Mouse (Mus musculus) heart, embryonic 15.5 days (tissue): ENCODE results near the gene Cyb5rl. TPM values are rescaled to one million over a fixed set of nuclear protein-coding genes. Genes with fewer than 3 reads are reported as not detected.

Source experiments
- ATAC-seq: fragments of 200-750 bp; cut with Nextera tagmentation; replicated peaks from 2 replicates; pipeline ENCODE4 v1.8.0; 2017; ENCODE audit warnings: low read depth, moderate TSS enrichment; ENCODE audit not compliant: insufficient number of reproducible peaks, insufficient read depth, low FRiP score
- H3K27ac ChIP-seq: fragments of 300-500 bp; sonication (generic); 2 replicates; pipeline ENCODE4 v1.5.1; 2015; ENCODE audit warnings: mild to moderate bottlenecking, inconsistent platforms
- H3K27me3 ChIP-seq: fragments of 300-500 bp; sonication (generic); 2 replicates; pipeline ENCODE4 v1.6.1; 2015; ENCODE audit warnings: inconsistent platforms
- H3K36me3 ChIP-seq: fragments of 300-500 bp; sonication (generic); 2 replicates; pipeline ENCODE4 v1.6.1; 2015; ENCODE audit warnings: mild to moderate bottlenecking, inconsistent platforms
- H3K4me1 ChIP-seq: fragments of 300-500 bp; sonication (generic); replicated peaks from 2 replicates; pipeline ENCODE4 v1.6.1; 2015; ENCODE audit warnings: inconsistent platforms
- H3K4me2 ChIP-seq: fragments of 300-500 bp; sonication (generic); 2 replicates; pipeline ENCODE4 v1.6.1; 2015; ENCODE audit warnings: inconsistent platforms, mild to moderate bottlenecking, moderate library complexity
- H3K4me3 ChIP-seq: fragments of 300-500 bp; sonication (generic); 2 replicates; pipeline ENCODE4 v1.5.1; 2015; ENCODE audit warnings: mild to moderate bottlenecking, inconsistent platforms
- H3K9ac ChIP-seq: fragments of 300-500 bp; sonication (generic); 2 replicates; pipeline ENCODE4 v1.6.1; 2015; ENCODE audit warnings: mild to moderate bottlenecking, inconsistent platforms
- H3K9me3 ChIP-seq: fragments of 300-500 bp; sonication (generic); replicated peaks from 2 replicates; pipeline ENCODE4 v1.6.1; 2016; ENCODE audit warnings: inconsistent platforms
- WGBS: fragments of 180-500 bp; shearing (Covaris S2); methylation state at CpG from one replicate; pipeline ENCODE4 v1.1.7; 2015; ENCODE audit warnings: mixed read lengths; 5-methylcytosine and 5-hydroxymethylcytosine counted together
- polyA plus RNA-seq: library from polyadenylated mRNA; unstranded; fragments of >200 nt; fragmentation: Nextera tagmentation; extraction: Ambion mirVana; gene quantifications from 2 replicates; pipeline ENCODE4 v1.2.1, GENCODE M21; 2015

The Cyb5rl gene
- polyA plus RNA-seq, 1 experiment from 2014 or later: 3.1 TPM

DNA sequence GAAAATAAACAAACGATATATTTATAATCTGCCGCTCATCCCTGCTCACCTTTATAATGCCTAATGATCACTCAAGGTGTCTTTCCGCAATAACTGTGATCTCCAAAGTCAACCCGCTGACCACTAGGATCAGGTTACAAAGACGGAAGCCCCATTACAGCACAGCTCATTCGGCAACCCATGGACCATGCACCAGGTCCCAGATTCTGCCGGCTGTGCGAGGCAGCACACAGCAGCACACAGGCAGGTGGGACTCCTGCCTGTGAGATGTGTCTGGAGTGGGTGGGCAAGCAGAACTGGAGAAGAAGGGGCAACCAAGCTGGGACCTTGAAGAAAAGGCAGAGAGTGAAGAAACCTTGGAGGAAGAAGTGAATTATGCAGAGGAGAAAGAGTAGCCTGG lies 47.5 kb downstream of the Cyb5rl start:
- Histone ChIP-seq H3K27ac (no peak overlapping the region), H3K9ac (no peak overlapping the region), H3K36me3 (no peaks in the 10 kb centered on the region), H3K9me3 (no peaks in the 10 kb centered on the region), H3K4me3 (no peak overlapping the region), H3K4me2 (no peak overlapping the region), H3K27me3 (no peaks in the 10 kb centered on the region; the same call in 1 of the 2 replicates), H3K4me1 (no peaks in the 10 kb centered on the region)
- no peak for ATAC-seq
- 48% methylated on average over 8 of the region's 8 CpGs for WGBS

DNA sequence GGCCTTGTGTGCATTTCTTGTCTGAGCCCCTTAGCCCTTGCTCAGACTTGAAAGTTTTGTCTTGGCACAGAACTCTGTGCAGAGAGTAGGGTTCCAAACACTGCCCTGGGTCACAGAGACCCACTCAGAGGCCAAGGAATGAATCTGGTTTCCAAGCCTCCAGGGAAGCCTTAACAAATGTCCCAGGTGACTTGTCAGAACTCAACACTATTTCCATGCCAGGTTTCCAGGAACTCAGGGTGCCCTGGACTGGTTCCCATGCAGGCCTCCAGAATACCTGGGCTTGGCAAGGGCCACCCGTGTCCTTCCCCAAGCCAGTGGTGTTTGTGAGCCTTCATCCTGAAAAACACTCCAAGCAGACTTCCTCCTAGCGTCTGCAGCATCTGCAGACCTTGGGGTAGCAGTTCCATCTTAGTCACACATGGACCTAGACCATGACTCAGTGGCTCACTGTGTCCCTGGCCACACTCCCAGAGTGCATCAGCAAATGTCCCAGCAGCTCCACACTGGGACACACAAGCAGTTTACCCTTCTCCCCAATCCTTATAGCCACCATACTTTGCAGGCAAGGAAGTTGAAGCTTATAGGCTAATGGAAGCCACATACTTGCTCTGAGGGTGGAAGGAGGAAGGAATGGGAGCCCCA lies 51.1 kb downstream of the Cyb5rl start:
- Histone ChIP-seq H3K4me3 (no peak overlapping the region), H3K9me3 (no peaks in the 10 kb centered on the region), H3K36me3 (no peaks in the 10 kb centered on the region), H3K9ac (no peak overlapping the region), H3K4me2 (no peak overlapping the region), H3K27ac (no peak overlapping the region), H3K27me3 (no peaks in the 10 kb centered on the region; the same call in 1 of the 2 replicates), H3K4me1 (no peaks in the 10 kb centered on the region)
- 66% methylated on average over 2 of the region's 2 CpGs for WGBS
- ATAC-seq: no peak

DNA sequence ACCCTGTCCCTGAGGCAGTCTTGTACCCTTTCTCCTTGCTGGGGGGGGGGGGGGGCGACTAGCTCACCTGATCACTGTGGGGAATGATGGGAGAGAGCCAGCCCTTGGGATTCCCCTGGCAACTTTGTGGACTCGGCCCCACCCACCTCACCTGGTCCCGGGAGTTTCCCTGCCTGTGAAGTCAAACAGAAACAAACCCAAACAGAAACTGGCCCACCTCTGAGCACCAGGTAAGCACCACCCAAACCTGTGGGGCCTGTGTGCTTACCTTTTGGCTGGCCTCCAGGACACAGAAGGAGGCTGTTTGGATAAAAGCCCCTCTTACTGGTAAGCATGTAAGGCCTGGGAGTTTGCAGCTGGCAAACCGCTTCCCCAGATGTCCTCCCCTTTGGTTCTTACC lies 52.3 kb downstream of the Cyb5rl start:
- Histone ChIP-seq H3K27ac (no peak overlapping the region), H3K9me3 (no peaks in the 10 kb centered on the region), H3K4me3 (no peak overlapping the region), H3K36me3 (no peaks in the 10 kb centered on the region), H3K9ac (no peak overlapping the region), H3K4me1 (no peaks in the 10 kb centered on the region), H3K27me3 (peaks cover 2% of the 10 kb centered on the region; the same call in 1 of the 2 replicates), H3K4me2 (no peak overlapping the region)
- ATAC-seq: no peak
- 63% methylated on average over 4 of the region's 4 CpGs for WGBS

DNA sequence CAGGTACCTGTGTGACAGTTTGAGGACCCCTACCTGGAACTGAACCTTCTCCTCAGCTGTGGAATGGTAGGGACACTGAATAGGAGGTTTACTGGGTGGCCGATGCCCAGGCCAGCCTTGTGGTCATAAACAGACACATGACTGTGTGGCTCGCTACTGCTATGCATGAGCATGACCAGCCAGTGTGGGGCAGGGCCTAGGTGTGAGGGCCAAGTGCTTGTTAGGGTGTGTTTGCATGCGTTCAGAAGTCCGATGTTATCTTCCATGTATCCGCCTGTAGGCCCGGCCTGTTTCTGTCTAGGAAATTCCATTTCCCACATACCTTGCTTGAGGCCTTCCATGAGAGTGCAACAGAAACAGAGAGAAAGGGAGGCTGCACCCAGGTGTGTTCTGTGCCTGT lies 53.9 kb downstream of the Cyb5rl start:
- Histone ChIP-seq H3K4me1 (no peaks in the 10 kb centered on the region), H3K36me3 (no peaks in the 10 kb centered on the region), H3K9ac (no peak overlapping the region), H3K9me3 (no peaks in the 10 kb centered on the region), H3K27me3 (peaks cover 5% of the 10 kb centered on the region; the same call in 1 of the 2 replicates), H3K27ac (no peak overlapping the region), H3K4me2 (no peak overlapping the region), H3K4me3 (no peak overlapping the region)
- ATAC-seq: no peak
- 78% methylated on average over 6 of the region's 6 CpGs for WGBS

DNA sequence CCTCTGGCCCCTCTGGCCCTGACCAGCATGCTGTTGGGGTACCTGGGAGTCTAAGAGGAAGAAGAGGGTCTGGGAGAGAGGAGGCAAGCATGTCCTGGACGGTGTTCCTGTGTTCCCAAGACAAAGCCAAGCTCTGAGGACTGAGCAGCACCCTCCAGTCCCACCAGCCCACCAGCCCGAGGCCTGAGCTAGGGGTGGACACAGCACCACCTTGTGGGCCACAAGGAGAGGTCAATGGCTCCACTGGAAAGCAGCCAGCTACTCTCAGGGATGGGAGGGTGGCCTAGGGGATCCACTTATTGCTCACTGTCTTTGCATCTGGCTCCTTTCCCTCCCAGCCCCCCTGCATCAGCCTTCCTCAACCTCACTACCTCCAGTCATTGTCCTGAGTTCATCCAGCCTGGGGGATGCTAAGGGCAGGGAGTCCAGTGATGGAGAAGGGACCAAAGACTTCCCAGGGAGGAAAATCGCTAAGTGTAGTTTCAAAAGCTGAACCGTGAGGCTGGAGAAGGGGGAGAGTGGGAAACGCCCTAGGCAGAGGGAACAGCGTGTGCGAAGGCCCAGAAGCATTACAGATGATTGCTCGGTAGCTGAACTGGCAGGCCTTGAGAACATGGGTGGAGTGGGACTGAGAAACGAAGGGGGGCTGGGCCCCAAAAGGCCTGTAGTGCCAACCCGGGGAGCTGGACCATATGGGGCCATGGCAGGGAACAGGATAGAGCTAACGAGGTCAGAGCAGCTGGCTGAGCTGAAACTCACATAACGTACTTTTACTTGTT lies 54.6 kb downstream of the Cyb5rl start:
- ATAC-seq: 0 out of 2 replicates have a peak, but pooled peaks have one; percentile 33
- Histone ChIP-seq H3K4me2 (no peak overlapping the region), H3K27ac (no peak overlapping the region), H3K27me3 (peaks cover 10% of the 10 kb centered on the region), H3K4me1 (no peaks in the 10 kb centered on the region), H3K9me3 (no peaks in the 10 kb centered on the region), H3K9ac (no peak overlapping the region), H3K4me3 (no peak overlapping the region), H3K36me3 (no peaks in the 10 kb centered on the region)
- 60% methylated on average over 12 of the region's 12 CpGs for WGBS

DNA sequence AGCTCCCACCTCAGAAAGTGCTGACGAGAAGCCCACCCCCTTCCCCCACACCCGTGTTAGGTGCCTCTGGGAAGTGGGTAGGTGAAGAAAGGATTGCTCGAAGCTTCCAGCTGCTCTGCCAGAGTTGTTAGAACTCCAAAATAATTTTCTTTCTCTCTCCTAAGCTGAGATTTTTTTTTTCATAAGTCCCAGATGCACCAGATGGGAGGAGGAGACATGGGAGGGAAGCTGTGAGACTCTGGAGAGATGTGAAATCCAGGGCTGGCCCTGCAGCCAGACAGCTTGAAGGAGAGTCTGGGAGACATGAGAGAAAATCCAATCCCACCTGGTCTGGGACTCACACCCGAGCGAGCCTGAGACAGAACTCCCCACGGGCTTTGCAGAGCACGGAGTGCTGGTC lies 57.6 kb downstream of the Cyb5rl start:
- 56% methylated on average over 7 of the region's 7 CpGs for WGBS
- Histone ChIP-seq H3K27ac (no peak overlapping the region), H3K4me1 (no peaks in the 10 kb centered on the region), H3K4me2 (no peak overlapping the region), H3K4me3 (no peak overlapping the region), H3K9ac (no peak overlapping the region), H3K27me3 (peaks cover 17% of the 10 kb centered on the region), H3K36me3 (no peaks in the 10 kb centered on the region), H3K9me3 (no peaks in the 10 kb centered on the region)
- no peak for ATAC-seq

DNA sequence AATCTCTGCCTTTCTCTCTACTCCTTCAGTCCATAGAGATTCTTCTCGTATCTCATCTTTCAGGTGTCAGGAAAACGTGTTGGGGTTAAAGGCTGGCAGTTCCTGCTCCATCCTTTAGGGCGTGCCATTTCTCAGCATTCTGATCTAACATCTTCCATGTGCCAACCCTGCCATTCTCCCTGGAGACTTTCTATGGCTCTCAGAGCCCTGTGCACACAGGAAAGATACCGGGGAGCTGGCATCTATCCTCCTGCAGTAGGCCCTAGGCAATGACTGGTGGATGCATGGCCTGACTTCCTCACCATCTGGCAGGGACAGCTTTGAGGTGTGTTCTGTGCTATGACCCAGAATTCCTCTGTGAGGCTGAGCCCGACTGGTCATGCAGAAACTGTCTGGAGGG lies 58.3 kb downstream of the Cyb5rl start:
- Histone ChIP-seq H3K4me1 (no peaks in the 10 kb centered on the region), H3K4me3 (no peak overlapping the region), H3K36me3 (no peaks in the 10 kb centered on the region), H3K4me2 (no peak overlapping the region), H3K27ac (no peak overlapping the region), H3K9ac (no peak overlapping the region), H3K9me3 (no peaks in the 10 kb centered on the region), H3K27me3 (peaks cover 17% of the 10 kb centered on the region)
- 59% methylated on average over 5 of the region's 5 CpGs for WGBS
- no peak for ATAC-seq

DNA sequence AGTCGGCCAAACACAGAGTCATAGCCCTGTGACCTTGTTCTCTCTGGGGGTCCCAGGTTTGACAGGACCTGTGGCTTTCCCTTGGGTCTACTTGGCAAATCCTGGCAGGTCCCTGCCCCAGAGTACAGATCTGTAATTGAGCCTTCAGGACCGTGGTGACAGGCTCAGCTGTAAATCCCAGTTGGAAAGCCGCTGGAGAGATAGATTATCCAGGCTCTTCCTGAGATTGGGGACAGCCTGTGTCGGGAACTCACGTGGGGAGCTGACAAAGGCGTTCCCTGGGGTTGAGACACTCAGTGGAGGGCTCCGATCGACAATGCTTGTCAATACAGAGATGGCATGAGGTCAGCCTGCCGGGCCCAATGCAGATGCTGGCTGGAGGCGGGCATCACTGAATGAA lies 59.6 kb downstream of the Cyb5rl start:
- 39% methylated on average over 10 of the region's 10 CpGs for WGBS
- Histone ChIP-seq H3K36me3 (no peaks in the 10 kb centered on the region), H3K9me3 (no peaks in the 10 kb centered on the region), H3K9ac (no peak overlapping the region), H3K27me3 (peaks cover 17% of the 10 kb centered on the region), H3K4me1 (peaks cover 7% of the 10 kb centered on the region; the same call in 1 of the 2 replicates), H3K27ac (no peak overlapping the region), H3K4me3 (no peak overlapping the region), H3K4me2 (no peak overlapping the region)
- no peak for ATAC-seq

DNA sequence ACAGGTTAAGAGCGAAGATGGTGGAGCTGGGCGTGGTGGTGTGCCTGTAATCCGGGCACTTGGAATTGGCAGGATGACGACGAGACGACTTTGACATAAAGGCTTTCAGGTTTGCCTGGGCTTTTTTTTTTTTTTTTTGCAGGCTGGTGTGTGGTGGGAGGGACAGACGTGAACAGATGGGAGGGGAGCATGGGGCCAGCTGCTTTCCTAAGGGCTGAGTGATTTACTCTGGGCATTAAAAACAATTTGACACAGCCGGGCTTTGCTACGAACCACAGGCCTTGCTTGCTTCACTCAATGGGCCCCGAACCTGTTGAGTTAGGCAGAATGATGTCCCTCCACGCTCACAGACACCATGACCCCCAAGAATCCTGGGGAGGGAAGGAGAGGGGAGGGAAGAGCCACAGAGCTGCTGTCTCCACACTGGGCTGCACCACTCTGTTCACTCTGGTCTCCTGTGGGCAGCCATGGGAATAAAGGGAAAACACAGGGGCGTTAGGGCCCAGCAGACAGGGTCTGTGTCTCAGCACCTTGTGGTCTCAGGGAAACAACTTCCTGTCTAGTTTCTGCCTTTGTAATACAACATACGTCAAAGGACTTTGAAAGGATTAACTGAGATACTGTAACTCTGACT lies 60.2 kb downstream of the Cyb5rl start:
- ATAC-seq: no peak
- no peak overlapping the region for H3K4me3 ChIP-seq
- H3K4me2 ChIP-seq: no peak overlapping the region
- no peaks in the 10 kb centered on the region for H3K36me3 ChIP-seq
- no peak overlapping the region for H3K9ac ChIP-seq
- peaks cover 17% of the 10 kb centered on the region for H3K27me3 ChIP-seq
- peaks cover 7% of the 10 kb centered on the region; the same call in 1 of the 2 replicates for H3K4me1 ChIP-seq
- H3K9me3 ChIP-seq: no peaks in the 10 kb centered on the region
- 65% methylated on average over 13 of the region's 13 CpGs for WGBS
- no peak overlapping the region for H3K27ac ChIP-seq

DNA sequence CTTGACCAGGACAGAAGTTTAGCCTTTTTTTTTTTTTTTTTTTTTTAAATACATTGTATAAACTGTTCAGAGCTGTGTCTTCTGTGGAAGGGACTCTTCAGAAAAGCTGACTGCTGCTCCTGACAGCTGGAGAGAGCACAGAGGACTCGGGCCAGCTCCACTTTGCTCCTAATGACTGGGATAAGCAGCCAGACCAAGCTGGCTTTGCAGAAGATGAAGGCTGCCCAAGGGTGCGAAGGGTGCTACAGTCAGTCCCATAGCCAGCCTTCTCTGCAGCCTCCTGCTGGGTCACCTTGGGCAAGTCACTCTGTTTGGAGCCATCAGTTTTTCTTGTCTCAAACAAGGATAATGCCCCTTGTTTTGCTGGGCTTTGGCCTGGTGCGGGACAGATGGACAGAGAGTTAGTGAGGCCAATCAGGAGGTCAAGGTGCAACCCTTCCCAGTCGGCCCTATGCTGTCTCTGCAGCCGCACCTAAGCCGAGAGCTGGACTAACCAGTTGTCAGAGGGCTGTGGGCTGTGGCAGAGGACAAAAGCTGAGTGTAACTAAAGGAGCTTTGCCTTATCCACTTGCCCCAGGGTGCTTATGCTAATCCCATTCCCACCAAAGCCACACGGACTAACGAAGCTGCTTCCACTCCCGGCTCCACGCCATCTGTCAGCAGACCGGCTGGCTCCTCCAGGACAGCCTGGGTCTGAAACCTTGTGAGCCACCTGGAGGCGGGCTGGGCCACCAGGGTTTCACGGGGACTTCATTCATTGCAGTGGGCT lies 61.3 kb downstream of the Cyb5rl start:
- no peak for ATAC-seq
- Histone ChIP-seq H3K9me3 (no peaks in the 10 kb centered on the region), H3K36me3 (no peaks in the 10 kb centered on the region), H3K27me3 (peaks cover 17% of the 10 kb centered on the region), H3K27ac (no peak overlapping the region), H3K4me2 (no peak overlapping the region), H3K9ac (no peak overlapping the region), H3K4me1 (peaks cover 7% of the 10 kb centered on the region; the same call in 1 of the 2 replicates), H3K4me3 (no peak overlapping the region)
- WGBS: 56% methylated on average over 13 of the region's 13 CpGs

DNA sequence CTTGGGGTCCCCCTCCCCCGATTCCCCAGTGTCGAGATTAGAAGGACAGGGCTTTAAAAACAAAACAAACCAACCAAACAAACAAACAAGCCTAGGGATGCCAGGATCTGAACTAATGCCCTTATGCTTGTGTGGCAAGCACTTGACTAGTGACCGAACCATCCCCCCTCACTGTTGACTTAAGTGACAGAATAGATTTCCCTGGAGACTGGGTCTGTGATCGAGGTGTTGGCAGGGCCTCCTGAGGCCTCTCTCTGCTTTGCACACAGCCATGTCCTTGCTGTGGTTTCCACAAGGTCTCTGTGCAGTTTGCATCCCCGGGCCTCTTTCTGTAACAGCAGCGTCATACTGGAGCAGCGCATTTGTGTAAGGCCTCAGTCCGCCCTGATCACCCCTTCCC lies 62.6 kb downstream of the Cyb5rl start:
- Histone ChIP-seq H3K27ac (no peak overlapping the region), H3K4me1 (peaks cover 7% of the 10 kb centered on the region; the same call in 1 of the 2 replicates), H3K36me3 (no peaks in the 10 kb centered on the region), H3K4me3 (no peak overlapping the region), H3K9me3 (no peaks in the 10 kb centered on the region), H3K27me3 (peaks cover 15% of the 10 kb centered on the region), H3K9ac (no peak overlapping the region), H3K4me2 (no peak overlapping the region)
- WGBS: 69% methylated on average over 8 of the region's 8 CpGs
- no peak for ATAC-seq
